Mouse (Mus musculus) E14TG2a.4 (cell line): ENCODE results near the gene Stk39.

Experiments
- CTCF ChIP-seq: conservative IDR thresholded peaks from 2 replicates; pipeline ENCODE4 v1.5.1; 2014; ENCODE audit warnings: low read length
- NANOG ChIP-seq: IDR thresholded peaks from 2 replicates; pipeline ENCODE4 v1.6.1; 2014; ENCODE audit warnings: borderline replicate concordance, low read length, mixed read lengths

- TF ChIP-seq CTCF = no peak
- no peak for TF ChIP-seq NANOG
These were observed 207.2 kb downstream of the Stk39 start for GRCm38 (mm10) chr2:68264826-68265225.
